Mouse (Mus musculus) thymus, adult 2 months (tissue): ENCODE measurements around the gene Prkca.

Experiments
- CTCF ChIP-seq: fragments of 200-500 bp; IDR thresholded peaks from 2 replicates; pipeline ENCODE4 v1.5.1; 2012; ENCODE audit warnings: mild to moderate bottlenecking, control low read depth, low read length, moderate library complexity, borderline replicate concordance; ENCODE audit not compliant: control insufficient read depth, poor library complexity, insufficient read depth; ENCODE audit errors: extremely low read depth
- POLR2A ChIP-seq: fragments of 200-500 bp; IDR thresholded peaks from 2 replicates; pipeline ENCODE4 v1.6.1; 2012; ENCODE audit warnings: mild to moderate bottlenecking, low read length, control low read depth, moderate library complexity; ENCODE audit not compliant: control insufficient read depth, poor library complexity, insufficient read depth; ENCODE audit errors: extremely low read depth

DNA sequence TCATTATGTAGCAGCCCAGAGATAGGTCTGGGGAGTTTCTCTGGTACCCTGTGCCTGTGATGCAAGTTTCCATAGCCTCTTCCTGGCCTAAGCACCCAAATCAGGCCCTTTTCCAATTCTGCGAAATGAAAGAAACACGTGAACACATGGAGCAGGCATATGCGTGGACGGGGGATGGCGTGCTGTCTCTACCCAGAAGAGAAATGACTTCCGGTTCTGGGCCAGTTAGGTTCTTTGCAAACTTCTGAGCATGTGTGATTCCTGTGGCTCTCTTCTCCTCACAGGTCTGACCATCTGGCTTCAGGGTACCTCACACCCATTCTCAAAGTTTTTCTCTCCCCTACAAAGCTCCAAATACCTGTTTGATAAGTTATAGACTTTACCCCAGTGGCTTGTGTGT, 131.7 kb downstream of the Prkca start:
- TF ChIP-seq CTCF (no peak), POLR2A (no peak)
